Mouse (Mus musculus): ENCODE data around the gene Dda1.

GRCm38 (mm10) chr8:71462786-71463185 lies 6.2 kb upstream of the Dda1 start:
- no peak for TF ChIP-seq CTCF (IDR thresholded peaks at IDR 0.05; ENCODE audit: extremely low read depth, insufficient read depth, insufficient read length, insufficient replicate concordance)
- no peak for TF ChIP-seq POLR2A (IDR thresholded peaks at IDR 0.05; ENCODE audit: low read depth, low read length)
